Mouse (Mus musculus) urinary bladder, postnatal 25 days (tissue): Measurements from ENCODE around the gene Alkal2.

ENCODE experiments used
- DNase-seq: peaks from one replicate; pipeline ENCODE4 v3.0.0; 2022; ENCODE audit warnings: low spot score

Gene Alkal2

GRCm38 (mm10) chr12:30928182-30928581, 44.1 kb downstream of the Alkal2 start:
- no peak for DNase-seq

DNA sequence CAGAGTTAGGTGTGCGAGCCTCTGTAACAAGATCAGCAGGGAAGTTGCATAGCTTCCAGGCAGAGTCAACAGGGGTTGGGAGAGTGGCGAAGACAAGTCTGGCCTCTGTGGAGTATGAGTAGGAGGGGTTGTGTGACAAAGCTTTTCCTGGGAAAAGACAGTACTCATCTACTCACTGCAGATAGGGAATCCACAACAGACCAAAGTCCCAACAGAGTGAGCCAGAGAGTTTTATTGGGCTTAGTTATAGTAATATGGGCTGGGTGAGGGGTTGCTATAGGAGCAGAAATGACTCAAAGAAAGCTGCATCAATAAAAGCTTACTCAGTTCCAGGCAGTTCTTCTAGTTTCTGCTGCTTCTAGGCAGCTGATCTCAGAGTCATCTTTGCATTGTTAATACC, 49.2 kb downstream of the Alkal2 start:
- DNase-seq: no peak

DNA sequence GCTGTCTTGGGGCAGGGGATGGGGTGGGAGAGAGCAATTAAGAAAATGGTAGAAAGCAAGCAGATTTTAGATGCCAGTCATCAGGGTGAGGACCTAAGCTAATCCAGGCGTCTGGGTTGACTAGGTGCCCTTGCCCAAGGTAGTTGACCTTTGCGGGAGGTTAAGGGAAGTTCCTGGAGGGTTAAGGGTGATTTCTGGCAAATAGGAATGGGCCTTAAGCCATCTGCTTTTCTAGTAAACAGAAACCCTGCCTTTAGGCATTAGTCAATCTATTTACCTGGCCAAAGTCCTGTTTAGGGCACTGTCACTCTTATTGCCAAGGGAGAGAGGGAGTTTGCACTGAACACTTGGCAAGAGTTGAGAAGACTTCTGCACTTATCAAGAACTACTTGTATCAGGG, 52.8 kb downstream of the Alkal2 start:
- no peak for DNase-seq
